Mouse (Mus musculus): ENCODE results near the gene Bcl11a.

DNA sequence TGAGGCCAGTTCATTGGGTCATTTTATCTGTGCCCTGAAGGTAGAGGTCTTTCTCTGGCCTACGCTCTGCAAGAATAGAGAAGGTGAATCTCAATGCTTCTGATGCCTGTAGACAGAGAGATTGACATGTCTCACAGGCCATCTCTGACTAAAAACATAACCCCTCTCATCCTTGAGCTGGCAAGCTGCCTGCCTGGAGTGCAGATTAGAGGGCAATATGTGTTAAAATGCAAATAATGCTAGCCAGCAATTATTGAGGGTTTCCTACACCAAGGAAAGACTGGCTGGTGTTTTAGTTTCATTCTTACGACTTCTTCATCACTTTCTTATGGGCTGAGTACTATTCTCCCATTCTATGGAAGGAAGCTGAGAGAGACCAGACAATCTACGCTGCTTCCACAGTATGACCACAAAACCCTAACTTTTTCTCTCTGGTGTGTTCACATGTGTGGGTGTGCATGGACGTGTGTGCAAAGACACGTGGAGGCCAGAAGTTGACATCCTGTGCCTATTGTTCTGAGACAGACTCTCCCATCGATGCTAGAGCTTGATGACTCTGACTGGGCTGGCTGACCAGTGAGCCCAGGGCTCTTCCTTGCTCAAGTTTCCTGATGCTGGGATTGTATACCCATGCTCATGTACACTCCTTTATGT is 101.1 kb downstream of the Bcl11a start:
- no peak for TF ChIP-seq CTCF (IDR thresholded peaks at IDR 0.05; ENCODE audit: borderline replicate concordance, insufficient read depth, low read depth, low read length)
- TF ChIP-seq POLR2A (IDR thresholded peaks at IDR 0.05; ENCODE audit: borderline replicate concordance, insufficient read depth, low read length): no peak

Data from cerebellum, adult 2 months (tissue).